Mouse (Mus musculus) heart, embryonic 12.5 days (tissue): Measurements from ENCODE around the gene D5Ertd579e. TPM values are rescaled to one million over a fixed set of nuclear protein-coding genes. Genes with fewer than 3 reads are reported as not detected.
A peak's percentile ranks its signal among the peaks of the same experiment; 100 is the strongest.

Experiments
- ATAC-seq: fragments of 200-750 bp; cut with Nextera tagmentation; 2 replicates; pipeline ENCODE4 v1.8.0; 2017; ENCODE audit warnings: moderate TSS enrichment, moderate library complexity; ENCODE audit not compliant: insufficient number of reproducible peaks, low FRiP score
- H3K27ac ChIP-seq: fragments of 300-500 bp; sonication (generic); 2 replicates; pipeline ENCODE4 v1.5.1; 2016; ENCODE audit warnings: mild to moderate bottlenecking, moderate library complexity; ENCODE audit not compliant: poor library complexity, severe bottlenecking
- H3K27me3 ChIP-seq: fragments of 300-500 bp; sonication (generic); replicated peaks from 2 replicates; pipeline ENCODE4 v1.6.1; 2016; ENCODE audit warnings: mild to moderate bottlenecking, moderate library complexity
- H3K36me3 ChIP-seq: fragments of 300-500 bp; sonication (generic); 2 replicates; pipeline ENCODE4 v1.6.1; 2016; ENCODE audit warnings: mild to moderate bottlenecking, moderate library complexity
- H3K4me1 ChIP-seq: fragments of 300-500 bp; sonication (generic); replicated peaks from 2 replicates; pipeline ENCODE4 v1.6.1; 2016; ENCODE audit warnings: mild to moderate bottlenecking
- H3K4me2 ChIP-seq: fragments of 300-500 bp; sonication (generic); 2 replicates; pipeline ENCODE4 v1.6.1; 2016; ENCODE audit warnings: mild to moderate bottlenecking, moderate library complexity
- H3K4me3 ChIP-seq: fragments of 300-500 bp; sonication (generic); 2 replicates; pipeline ENCODE4 v1.5.1; 2016; ENCODE audit warnings: mild to moderate bottlenecking
- H3K9ac ChIP-seq: fragments of 300-500 bp; sonication (generic); 2 replicates; pipeline ENCODE4 v1.6.1; 2016; ENCODE audit warnings: mild to moderate bottlenecking, moderate library complexity
- H3K9me3 ChIP-seq: fragments of 300-500 bp; sonication (generic); replicated peaks from 2 replicates; pipeline ENCODE4 v1.6.1; 2016; ENCODE audit warnings: mild to moderate bottlenecking, moderate library complexity
- WGBS: fragments of 180-500 bp; shearing (Covaris S2); methylation state at CpG from one replicate; pipeline ENCODE4 v1.1.7; 2016; 5-methylcytosine and 5-hydroxymethylcytosine counted together
- polyA plus RNA-seq: library from polyadenylated mRNA; unstranded; fragments of >200 nt; fragmentation: Nextera tagmentation; extraction: Ambion mirVana; gene quantifications from 2 replicates; pipeline ENCODE4 v1.2.1, GENCODE M21; 2016

D5Ertd579e gene
- polyA plus RNA-seq, 1 experiment from 2014 or later = 35.1 TPM

DNA sequence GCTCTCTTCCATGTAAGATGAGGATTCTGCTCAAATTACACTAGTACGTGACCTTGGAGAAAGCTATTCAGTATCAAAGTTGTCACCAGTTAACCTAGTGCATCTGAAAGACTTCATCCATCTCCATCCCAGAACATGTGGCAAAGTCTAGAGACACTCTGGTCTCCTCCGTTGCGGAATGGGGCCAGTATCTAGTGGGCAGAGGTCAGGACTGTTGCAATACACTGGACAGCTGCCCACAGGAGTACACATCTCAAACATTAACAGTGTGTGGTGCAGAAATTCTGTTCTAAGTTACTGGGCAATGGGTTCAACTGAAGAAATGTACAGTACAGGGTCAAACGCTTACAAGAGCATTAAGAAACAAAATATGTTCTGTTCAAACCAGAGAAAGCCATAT lies 127.7 kb downstream of the D5Ertd579e start:
- H3K36me3 ChIP-seq = peaks cover 12% of the 10 kb centered on the region
- H3K9me3 ChIP-seq = no peaks in the 10 kb centered on the region
- H3K4me3 ChIP-seq = no peak overlapping the region
- H3K4me2 ChIP-seq = no peak overlapping the region
- peaks cover 36% of the 10 kb centered on the region for H3K4me1 ChIP-seq
- H3K9ac ChIP-seq = no peak overlapping the region
- 71% methylated on average over 4 of the region's 4 CpGs for WGBS
- H3K27ac ChIP-seq = no peak overlapping the region
- no peaks in the 10 kb centered on the region for H3K27me3 ChIP-seq
- no peak for ATAC-seq

DNA sequence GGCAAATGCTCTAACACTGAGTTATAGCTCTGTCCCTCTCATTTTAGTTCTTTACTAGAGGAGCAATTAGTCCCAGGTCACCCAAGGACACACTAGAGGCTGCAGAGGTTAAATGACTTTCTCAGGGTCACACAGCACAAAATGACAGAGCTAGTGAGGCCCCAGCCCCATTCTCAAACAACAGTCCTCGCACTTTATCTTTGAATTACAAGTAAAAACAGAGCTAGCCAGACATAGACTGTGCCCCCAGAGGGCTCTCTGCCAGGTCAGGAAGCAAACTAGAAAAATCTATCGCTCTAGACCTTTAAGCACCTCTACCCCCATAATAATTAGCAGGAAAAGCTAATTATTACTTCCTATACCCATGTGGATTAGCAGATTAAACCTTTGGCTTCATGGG lies 128.2 kb downstream of the D5Ertd579e start:
- Histone ChIP-seq H3K4me3 (no peak overlapping the region), H3K4me2 (no peak overlapping the region), H3K4me1 (peaks cover 36% of the 10 kb centered on the region), H3K9me3 (no peaks in the 10 kb centered on the region), H3K36me3 (peaks cover 12% of the 10 kb centered on the region), H3K27me3 (no peaks in the 10 kb centered on the region), H3K27ac (no peak overlapping the region), H3K9ac (no peak overlapping the region)
- no peak for ATAC-seq
- WGBS = 32% methylated on average over 2 of the region's 2 CpGs

DNA sequence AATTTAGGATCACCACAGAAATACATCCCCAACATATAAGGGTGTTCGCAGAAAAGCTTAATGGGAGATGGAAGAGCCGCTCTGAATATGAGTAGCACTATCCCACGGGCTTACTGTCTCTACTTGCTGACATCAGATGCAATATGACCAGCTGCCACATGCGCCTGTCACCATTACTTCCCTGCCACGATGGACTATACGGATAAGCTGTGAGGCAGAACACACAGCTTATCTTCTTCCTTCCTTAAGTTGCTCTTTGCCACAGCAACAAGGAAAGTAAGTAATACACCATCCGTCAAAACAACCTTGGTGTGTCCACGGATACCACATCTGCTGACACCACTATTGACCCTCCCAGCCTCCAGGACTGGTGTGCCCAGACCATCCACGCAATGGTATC lies 131.3 kb downstream of the D5Ertd579e start:
- WGBS = 64% methylated on average over 9 of the region's 9 CpGs
- H3K9ac ChIP-seq = no peak overlapping the region

DNA sequence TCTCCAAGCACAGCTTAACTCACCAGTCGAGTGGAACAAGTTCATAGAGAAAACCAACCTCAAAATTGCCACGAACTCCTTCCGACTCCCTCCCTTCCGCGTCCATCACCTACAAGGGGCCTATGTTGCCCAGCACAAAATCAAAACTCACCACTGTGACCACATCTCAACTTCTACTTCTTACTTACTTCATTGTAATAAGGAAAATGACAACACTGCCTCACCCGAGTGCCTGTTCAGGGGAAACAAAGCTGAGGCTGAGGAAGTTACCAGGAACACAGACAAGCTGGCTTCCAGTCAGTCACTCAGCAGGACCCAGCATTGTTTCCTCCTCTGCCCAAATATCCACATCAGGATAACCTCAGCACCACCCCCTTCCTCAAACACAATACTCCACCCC lies 132.1 kb downstream of the D5Ertd579e start:
- H3K4me1 ChIP-seq = peaks cover 63% of the 10 kb centered on the region
- no peak overlapping the region for H3K27ac ChIP-seq
- no peaks in the 10 kb centered on the region for H3K9me3 ChIP-seq
- H3K4me2 ChIP-seq = no peak overlapping the region
- no peaks in the 10 kb centered on the region for H3K27me3 ChIP-seq
- no peak for ATAC-seq
- 78% methylated on average over 6 of the region's 6 CpGs for WGBS
- H3K4me3 ChIP-seq = no peak overlapping the region
- H3K9ac ChIP-seq = no peak overlapping the region
- no peaks in the 10 kb centered on the region for H3K36me3 ChIP-seq

More for the DNA sequence above, 131.3 kb downstream of the D5Ertd579e start:
- H3K36me3 ChIP-seq = no peaks in the 10 kb centered on the region
- H3K4me3 ChIP-seq = no peak overlapping the region
- no peaks in the 10 kb centered on the region for H3K27me3 ChIP-seq
- no peak overlapping the region for H3K4me2 ChIP-seq
- H3K27ac ChIP-seq = no peak overlapping the region
- H3K9me3 ChIP-seq = no peaks in the 10 kb centered on the region
- peaks cover 60% of the 10 kb centered on the region for H3K4me1 ChIP-seq
- no peak for ATAC-seq

DNA sequence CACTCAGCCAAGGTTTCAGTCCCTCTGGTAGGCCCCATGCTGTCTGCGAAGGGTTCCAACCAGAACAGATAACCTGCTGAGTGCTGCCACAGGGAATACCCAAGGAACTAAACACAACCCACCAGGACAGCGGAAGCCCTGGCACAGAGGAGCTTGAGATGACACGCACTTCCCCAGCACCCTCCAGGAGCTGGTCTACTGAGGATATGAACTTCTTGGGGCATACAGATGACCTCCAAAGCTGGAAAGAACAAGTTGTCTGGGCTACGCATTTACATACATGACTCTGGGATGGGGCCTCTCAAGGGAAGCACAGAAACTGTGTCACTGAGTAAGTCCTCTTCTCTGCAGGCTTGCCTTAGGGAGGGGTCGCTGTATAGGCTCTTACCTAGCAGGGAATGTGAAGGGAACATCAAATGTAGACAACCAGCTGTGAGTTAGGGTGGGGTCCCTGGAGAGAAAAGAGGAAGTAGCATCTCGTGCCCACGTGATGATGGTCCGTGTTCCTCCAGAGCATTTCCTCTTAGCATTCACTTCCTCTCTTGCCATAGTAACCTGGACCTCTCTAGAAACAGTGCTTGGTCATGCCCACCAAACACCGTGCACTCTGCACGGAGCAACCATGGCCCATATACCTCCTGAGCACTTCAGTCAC lies 132.9 kb downstream of the D5Ertd579e start:
- Histone ChIP-seq H3K4me2 (no peak overlapping the region), H3K4me3 (no peak overlapping the region), H3K27me3 (no peaks in the 10 kb centered on the region), H3K9me3 (no peaks in the 10 kb centered on the region), H3K4me1 (peaks cover 60% of the 10 kb centered on the region), H3K36me3 (no peaks in the 10 kb centered on the region), H3K27ac (0 out of 2 replicates have a peak overlapping the region, but pooled peaks have one; percentile 28), H3K9ac (no peak overlapping the region)
- 76% methylated on average over 10 of the region's 10 CpGs for WGBS
- no peak; the same call in 1 of the 2 replicates for ATAC-seq

DNA sequence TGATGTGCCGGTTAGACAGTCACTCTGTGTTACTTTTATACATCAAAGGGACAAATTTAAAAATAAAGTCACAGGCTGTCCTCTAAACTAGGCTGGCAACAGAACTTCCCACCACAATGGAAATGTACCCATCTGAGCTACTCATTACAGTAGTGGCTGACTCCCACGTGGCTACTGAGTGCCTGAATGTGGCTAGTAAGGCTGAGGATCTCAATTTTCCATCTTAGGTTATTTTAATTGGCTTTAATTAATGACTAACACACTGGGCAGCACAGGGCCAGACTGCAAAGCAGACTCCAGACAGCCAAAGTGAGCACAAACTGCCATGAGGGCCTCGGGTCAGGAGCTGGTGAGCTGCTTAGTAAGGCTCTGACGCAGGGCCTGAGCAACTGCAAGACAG lies 134.3 kb downstream of the D5Ertd579e start:
- Histone ChIP-seq H3K4me1 (peaks cover 54% of the 10 kb centered on the region), H3K9ac (no peak overlapping the region), H3K4me2 (no peak overlapping the region), H3K27me3 (no peaks in the 10 kb centered on the region), H3K4me3 (no peak overlapping the region), H3K9me3 (no peaks in the 10 kb centered on the region), H3K27ac (no peak overlapping the region), H3K36me3 (no peaks in the 10 kb centered on the region)
- ATAC-seq = no peak
- 79% methylated on average over 4 of the region's 4 CpGs for WGBS

DNA sequence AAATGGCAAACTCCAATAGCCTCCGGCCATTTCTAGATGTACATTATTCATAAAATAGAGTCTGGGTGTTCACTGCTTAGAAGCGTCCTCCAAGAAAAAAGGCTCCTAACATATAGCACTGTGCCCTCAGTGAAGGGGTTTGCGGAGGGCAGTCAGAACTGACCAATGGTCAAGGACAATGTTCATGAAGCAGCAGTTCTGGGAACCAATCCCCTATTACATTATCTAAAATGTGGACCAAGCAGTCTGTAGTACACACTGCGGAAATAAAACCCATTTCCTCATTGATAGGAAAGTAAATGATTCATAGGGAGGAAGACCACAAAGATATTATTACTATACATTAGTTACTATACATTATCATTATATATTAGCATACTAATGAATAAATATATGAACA lies 135.3 kb downstream of the D5Ertd579e start:
- 81% methylated on average over 4 of the region's 4 CpGs for WGBS
- Histone ChIP-seq H3K27me3 (no peaks in the 10 kb centered on the region), H3K9ac (no peak overlapping the region), H3K4me3 (no peak overlapping the region), H3K27ac (no peak overlapping the region), H3K36me3 (no peaks in the 10 kb centered on the region), H3K4me2 (no peak overlapping the region), H3K9me3 (no peaks in the 10 kb centered on the region), H3K4me1 (peaks cover 54% of the 10 kb centered on the region)
- ATAC-seq = no peak

DNA sequence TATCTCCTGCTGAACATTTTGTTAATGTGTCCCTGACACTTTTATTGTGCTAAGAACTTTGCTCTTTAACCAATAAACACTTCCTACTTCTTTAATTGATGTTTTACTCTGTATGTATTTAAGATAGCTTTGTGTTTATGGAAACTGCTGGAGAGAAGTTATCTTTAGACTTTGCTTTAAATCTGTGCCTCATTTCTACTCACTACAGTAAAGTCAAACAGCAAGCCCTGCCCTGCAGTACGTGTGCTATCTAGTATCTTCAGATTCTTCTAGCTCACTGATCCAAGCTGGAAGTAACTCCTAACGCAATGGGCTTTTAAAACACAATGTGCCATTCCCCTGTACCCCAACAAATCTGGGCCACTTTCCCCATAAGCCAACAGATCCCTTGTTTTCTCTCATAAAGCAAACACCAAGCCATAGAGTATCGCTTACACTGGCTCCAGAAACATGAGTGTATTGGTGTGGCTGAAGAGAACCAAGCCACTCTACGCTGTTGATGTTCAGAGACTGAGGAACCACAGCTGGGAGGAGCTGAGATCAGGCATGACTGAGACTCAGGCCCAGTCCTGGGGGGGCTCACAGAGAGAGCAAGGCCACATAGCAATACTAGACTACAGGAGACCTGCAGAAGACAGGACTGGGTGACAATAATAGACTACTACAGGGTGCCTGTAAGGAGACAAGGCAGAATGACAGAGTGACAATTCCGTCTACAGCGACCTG lies 136.2 kb downstream of the D5Ertd579e start:
- Histone ChIP-seq H3K9ac (no peak overlapping the region), H3K4me1 (peaks cover 56% of the 10 kb centered on the region), H3K4me2 (no peak overlapping the region), H3K9me3 (no peaks in the 10 kb centered on the region), H3K4me3 (no peak overlapping the region), H3K27me3 (no peaks in the 10 kb centered on the region), H3K27ac (no peak overlapping the region; the same call in 1 of the 2 replicates), H3K36me3 (no peaks in the 10 kb centered on the region)
- ATAC-seq = no peak
- 74% methylated on average over 6 of the region's 6 CpGs for WGBS

DNA sequence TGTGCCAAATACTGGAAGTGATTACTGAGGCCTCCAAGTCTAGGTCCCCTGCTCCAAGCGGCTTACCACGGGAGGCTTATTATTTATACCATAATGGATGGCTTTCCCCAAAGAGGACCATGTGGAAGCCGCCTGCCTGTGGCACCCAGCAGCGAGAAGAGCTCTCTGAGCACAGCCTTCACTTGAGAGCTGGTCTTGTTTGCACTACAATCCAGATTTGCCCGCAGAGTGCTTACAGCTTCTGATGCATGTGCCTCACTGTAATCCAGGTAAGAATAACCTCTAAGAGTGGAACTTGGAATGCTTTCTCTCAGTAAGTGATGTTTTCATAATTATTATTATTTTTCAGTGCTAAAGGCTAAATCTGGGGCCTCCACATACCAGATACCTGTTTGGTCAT lies 136.7 kb downstream of the D5Ertd579e start:
- H3K4me3 ChIP-seq = no peak overlapping the region
- H3K9ac ChIP-seq = no peak overlapping the region
- H3K36me3 ChIP-seq = no peaks in the 10 kb centered on the region
- H3K4me2 ChIP-seq = no peak overlapping the region
- peaks cover 56% of the 10 kb centered on the region for H3K4me1 ChIP-seq
- 87% methylated on average over 5 of the region's 5 CpGs for WGBS
- H3K27ac ChIP-seq = no peak overlapping the region
- H3K27me3 ChIP-seq = no peaks in the 10 kb centered on the region
- ATAC-seq = no peak
- H3K9me3 ChIP-seq = no peaks in the 10 kb centered on the region

DNA sequence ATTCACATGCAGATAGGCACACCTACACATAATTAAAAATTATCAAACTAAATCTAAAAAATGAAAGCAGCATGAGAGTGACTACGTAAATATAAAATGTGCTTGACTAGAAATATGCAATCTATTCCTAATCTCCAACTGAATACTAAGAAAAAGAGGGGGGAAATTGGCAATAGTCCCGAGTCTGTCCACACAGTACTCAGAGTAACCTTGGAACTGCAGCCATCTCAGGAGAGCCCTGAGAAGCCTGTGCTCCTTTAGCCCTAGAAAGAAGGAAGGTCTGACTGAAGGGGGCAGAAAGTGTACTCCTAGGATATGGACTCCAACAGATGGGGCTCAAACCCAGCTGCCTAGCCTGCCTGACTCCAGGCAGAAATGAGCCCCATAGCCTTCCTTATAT lies 137.3 kb downstream of the D5Ertd579e start:
- no peak overlapping the region for H3K4me2 ChIP-seq
- H3K9ac ChIP-seq = no peak overlapping the region
- ATAC-seq = no peak
- no peaks in the 10 kb centered on the region for H3K27me3 ChIP-seq
- peaks cover 56% of the 10 kb centered on the region for H3K4me1 ChIP-seq
- H3K27ac ChIP-seq = no peak overlapping the region
- no peaks in the 10 kb centered on the region for H3K9me3 ChIP-seq
- H3K36me3 ChIP-seq = no peaks in the 10 kb centered on the region
- WGBS = 80% methylated on average over 2 of the region's 2 CpGs
- no peak overlapping the region for H3K4me3 ChIP-seq

DNA sequence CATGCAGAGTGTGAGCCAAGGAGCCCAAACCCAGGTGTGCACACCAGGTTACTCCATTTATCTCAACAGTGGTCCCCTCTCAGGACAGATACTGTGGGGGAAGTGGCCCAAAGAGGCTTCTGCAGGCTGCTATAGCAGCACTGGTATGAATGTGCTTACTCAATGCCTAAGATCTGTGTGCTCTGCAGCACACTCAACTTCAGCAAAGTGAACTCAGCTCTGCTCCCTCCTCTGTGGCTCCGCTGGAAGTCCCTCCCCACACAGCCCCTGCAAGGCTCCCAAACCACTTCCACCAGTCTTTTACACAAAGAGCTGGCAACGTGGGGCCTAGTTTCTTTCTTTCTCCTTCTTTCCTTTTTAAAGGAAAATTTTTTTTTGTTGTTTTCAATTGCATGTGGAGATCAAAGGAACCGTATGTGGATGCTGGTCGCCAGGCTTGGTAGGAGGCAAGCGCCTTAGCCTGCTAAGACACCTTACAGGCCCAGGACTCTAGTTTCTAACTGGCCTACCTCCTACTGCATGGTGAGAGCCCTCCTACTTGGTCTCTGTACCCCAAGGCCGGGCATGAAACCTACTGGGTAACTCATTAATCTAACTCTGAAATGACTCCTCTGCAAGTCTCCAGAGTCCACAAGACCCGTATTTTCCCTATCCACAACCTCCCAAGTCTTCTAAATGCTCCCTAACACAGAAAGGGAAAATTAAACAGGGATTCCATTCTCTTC lies 138.1 kb downstream of the D5Ertd579e start:
- peaks cover 56% of the 10 kb centered on the region for H3K4me1 ChIP-seq
- no peaks in the 10 kb centered on the region for H3K9me3 ChIP-seq
- H3K4me2 ChIP-seq = no peak overlapping the region
- no peak overlapping the region for H3K27ac ChIP-seq
- H3K36me3 ChIP-seq = no peaks in the 10 kb centered on the region
- 60% methylated on average over 7 of the region's 7 CpGs for WGBS
- no peaks in the 10 kb centered on the region for H3K27me3 ChIP-seq
- no peak for ATAC-seq
- no peak overlapping the region for H3K4me3 ChIP-seq
- H3K9ac ChIP-seq = no peak overlapping the region
